Comparison of ENCODE assay signal across 12 mouse cellular contexts in genomic region chr7:30633762-30634412, GRCm38 (mm10). TPM values are rescaled to one million over a fixed set of nuclear protein-coding genes. Genes with fewer than 3 reads are reported as not detected.
DNase-seq lines count a peak whose midpoint lies in the region; ATAC-seq lines count a peak whose summit lies in the region.
"Had no signal": no experiment of that assay in that cellular context is flagged by ENCODE, and none has a peak within 500 bp of the region (broad histone marks: within the 10 kb centered on the region; RNA-seq: fewer than 3 reads in every experiment).

No protein-coding gene starts in this region.

- no peaks in the 10 kb centered on the region for H3K36me3 ChIP-seq in hindbrain, embryonic 12.5 days
- no peaks in the 10 kb centered on the region for H3K36me3 ChIP-seq in hindbrain, embryonic 14.5 days (replicated peaks; ENCODE audit: control insufficient read depth, insufficient read depth)
- H3K36me3 ChIP-seq in midbrain, embryonic 13.5 days = no peaks in the 10 kb centered on the region
- H3K36me3 ChIP-seq in midbrain, embryonic 16.5 days (ENCODE audit: control insufficient read depth, insufficient read depth, low read length) = no peaks in the 10 kb centered on the region
- H3K36me3 ChIP-seq in embryonic facial prominence, embryonic 14.5 days (ENCODE audit: control insufficient read depth, insufficient read depth, low read length) = no peaks in the 10 kb centered on the region

- no peak for ATAC-seq in hindbrain, embryonic 12.5 days (ENCODE audit: low FRiP score)
- ATAC-seq in hindbrain, embryonic 14.5 days (ENCODE audit: low FRiP score) = no peak
- ATAC-seq in midbrain, embryonic 13.5 days = no peak
- ATAC-seq in midbrain, embryonic 16.5 days = no peak
- no peak for ATAC-seq in embryonic facial prominence, embryonic 14.5 days (ENCODE audit: low read depth)
- ATAC-seq in monocyte, adult 5-6 weeks (replicated peaks; ENCODE audit: insufficient number of reproducible peaks, low FRiP score, low TSS enrichment, poor library complexity, severe bottlenecking) = 0 out of 2 replicates have a peak, but pooled peaks have one; percentile 14

- H3K27ac ChIP-seq in hindbrain, embryonic 12.5 days = no peak overlapping the region
- no peak overlapping the region for H3K27ac ChIP-seq in hindbrain, embryonic 14.5 days
- no peak overlapping the region for H3K27ac ChIP-seq in midbrain, embryonic 13.5 days
- no peak overlapping the region for H3K27ac ChIP-seq in midbrain, embryonic 16.5 days (ENCODE audit: low read length)
- H3K27ac ChIP-seq in embryonic facial prominence, embryonic 14.5 days (replicated peaks; ENCODE audit: low read depth, low read length) = no peak overlapping the region
- H3K27ac ChIP-seq: forebrain, embryonic 13.5 days; heart, adult 2 months had no signal

- H3K9me3 ChIP-seq in hindbrain, embryonic 12.5 days (replicated peaks) = no peaks in the 10 kb centered on the region
- H3K9me3 ChIP-seq in hindbrain, embryonic 14.5 days (ENCODE audit: control insufficient read depth, low read length) = no peaks in the 10 kb centered on the region
- H3K9me3 ChIP-seq in midbrain, embryonic 13.5 days = no peaks in the 10 kb centered on the region
- no peaks in the 10 kb centered on the region for H3K9me3 ChIP-seq in midbrain, embryonic 16.5 days (replicated peaks; ENCODE audit: control insufficient read depth, low read length, poor library complexity, severe bottlenecking)
- no peaks in the 10 kb centered on the region for H3K9me3 ChIP-seq in embryonic facial prominence, embryonic 14.5 days (ENCODE audit: control insufficient read depth, low read length)
- H3K9me3 ChIP-seq: forebrain, embryonic 13.5 days had no signal

- H3K4me3 ChIP-seq in hindbrain, embryonic 12.5 days = peak overlapping the region; percentile 8; the same call in 1 of the 2 replicates
- no peak overlapping the region for H3K4me3 ChIP-seq in hindbrain, embryonic 14.5 days (replicated peaks; ENCODE audit: low read length)
- H3K4me3 ChIP-seq in midbrain, embryonic 13.5 days (replicated peaks) = 0 out of 2 replicates have a peak overlapping the region, but pooled peaks have one; percentile 4
- H3K4me3 ChIP-seq in midbrain, embryonic 16.5 days (ENCODE audit: low read depth, low read length) = no peak overlapping the region
- peak overlapping the region; percentile 8; the same call in 1 of the 2 replicates for H3K4me3 ChIP-seq in embryonic facial prominence, embryonic 14.5 days (ENCODE audit: low read depth, low read length)
- H3K4me3 ChIP-seq: heart, adult 2 months had no signal

- H3K27me3 ChIP-seq in hindbrain, embryonic 12.5 days = peaks cover 83% of the 10 kb centered on the region
- H3K27me3 ChIP-seq in hindbrain, embryonic 14.5 days (ENCODE audit: control insufficient read depth, insufficient read depth, low read length) = peaks cover 68% of the 10 kb centered on the region
- H3K27me3 ChIP-seq in midbrain, embryonic 13.5 days = peaks cover 77% of the 10 kb centered on the region
- H3K27me3 ChIP-seq in midbrain, embryonic 16.5 days (ENCODE audit: control insufficient read depth, insufficient read depth, low read depth, low read length) = peaks cover 62% of the 10 kb centered on the region
- peaks cover 55% of the 10 kb centered on the region for H3K27me3 ChIP-seq in embryonic facial prominence, embryonic 14.5 days (replicated peaks; ENCODE audit: control insufficient read depth, insufficient read depth, low read length)
- H3K27me3 ChIP-seq: CH12.LX had no signal

- no peak overlapping the region for H3K4me2 ChIP-seq in hindbrain, embryonic 12.5 days (replicated peaks)
- no peak overlapping the region for H3K4me2 ChIP-seq in hindbrain, embryonic 14.5 days (replicated peaks)
- H3K4me2 ChIP-seq in midbrain, embryonic 13.5 days (replicated peaks) = no peak overlapping the region
- H3K4me2 ChIP-seq in midbrain, embryonic 16.5 days (ENCODE audit: low read length) = no peak overlapping the region
- H3K4me2 ChIP-seq in embryonic facial prominence, embryonic 14.5 days (ENCODE audit: low read depth, low read length) = 0 out of 2 replicates have a peak overlapping the region, but pooled peaks have one; percentile 36

- no peak for DNase-seq in hindbrain, embryonic 14.5 days (ENCODE audit: low spot score)
- no peak for DNase-seq in embryonic facial prominence, embryonic 14.5 days (ENCODE audit: low spot score)
- no peak for DNase-seq in urinary bladder, postnatal 4 days (ENCODE audit: low spot score in 2 of 2)

- H3K9ac ChIP-seq in hindbrain, embryonic 12.5 days = no peak overlapping the region
- H3K9ac ChIP-seq in hindbrain, embryonic 14.5 days = no peak overlapping the region
- no peak overlapping the region for H3K9ac ChIP-seq in midbrain, embryonic 13.5 days (replicated peaks)
- no peak overlapping the region for H3K9ac ChIP-seq in midbrain, embryonic 16.5 days (ENCODE audit: low read depth, low read length)
- H3K9ac ChIP-seq in embryonic facial prominence, embryonic 14.5 days (ENCODE audit: low read depth, low read length) = no peak overlapping the region
- H3K9ac ChIP-seq: forebrain, embryonic 13.5 days had no signal

- WGBS in hindbrain, embryonic 12.5 days = 5% methylated on average over 27 of the region's 27 CpGs
- 7% methylated on average over 27 of the region's 27 CpGs for WGBS in hindbrain, embryonic 14.5 days
- WGBS in midbrain, embryonic 13.5 days = 5% methylated on average over 27 of the region's 27 CpGs
- WGBS in midbrain, embryonic 16.5 days = 4% methylated on average over 27 of the region's 27 CpGs
- 7% methylated on average over 27 of the region's 27 CpGs for WGBS in embryonic facial prominence, embryonic 14.5 days

- H3K4me1 ChIP-seq in hindbrain, embryonic 12.5 days = peaks cover 9% of the 10 kb centered on the region
- H3K4me1 ChIP-seq in hindbrain, embryonic 14.5 days (replicated peaks; ENCODE audit: control insufficient read depth, insufficient read depth, low read length) = peaks cover 5% of the 10 kb centered on the region; the same call in 1 of the 2 replicates
- peaks cover 6% of the 10 kb centered on the region for H3K4me1 ChIP-seq in midbrain, embryonic 13.5 days (replicated peaks)
- 0 out of 2 replicates have a peak, but pooled peaks cover 3% of the 10 kb centered on the region for H3K4me1 ChIP-seq in midbrain, embryonic 16.5 days (ENCODE audit: control insufficient read depth, insufficient read depth, low read length)
- H3K4me1 ChIP-seq in embryonic facial prominence, embryonic 14.5 days (ENCODE audit: control insufficient read depth, insufficient read depth, low read length) = no peaks in the 10 kb centered on the region; the same call in 1 of the 2 replicates

RNA-seq across cellular contexts. Expression of gene Etv2, which starts 1.8 kb away (rescaled TPM):
- polyA plus RNA-seq in hindbrain, embryonic 12.5 days (2016; fragmentation: Nextera tagmentation; extraction: Ambion mirVana) = not detected in 2 replicates
- 0.19 TPM in 1 of 2 replicates, not detected in the other for polyA plus RNA-seq in hindbrain, embryonic 14.5 days (2014; fragmentation: Nextera tagmentation; extraction: Ambion mirVana)
- not detected in 2 replicates for polyA plus RNA-seq in midbrain, embryonic 13.5 days (2015; fragmentation: Nextera tagmentation; extraction: Ambion mirVana)
- not detected in 2 replicates for polyA plus RNA-seq in midbrain, embryonic 16.5 days (2015; fragmentation: Nextera tagmentation; extraction: Ambion mirVana)
- not detected in 2 replicates for polyA plus RNA-seq in embryonic facial prominence, embryonic 14.5 days (2014; fragmentation: Nextera tagmentation; extraction: Ambion mirVana)
- total RNA-seq in monocyte, adult 5-6 weeks (2017) = not detected in 3 replicates
- total RNA-seq: CH12.LX; heart, adult 2 months; left cerebral cortex, postnatal 25 days had no signal
- polyA plus RNA-seq: brain, embryonic 14.5 days; forebrain, embryonic 13.5 days; heart, adult 2 months had no signal

RNA-seq across cellular contexts. Expression of gene Cox6b1, which starts 7.9 kb away (rescaled TPM):
- 737 and 880 TPM in 2 replicates for polyA plus RNA-seq in hindbrain, embryonic 12.5 days (2016; fragmentation: Nextera tagmentation; extraction: Ambion mirVana)
- 1,184 and 1,299 TPM in 2 replicates for polyA plus RNA-seq in hindbrain, embryonic 14.5 days (2014; fragmentation: Nextera tagmentation; extraction: Ambion mirVana)
- polyA plus RNA-seq in midbrain, embryonic 13.5 days (2015; fragmentation: Nextera tagmentation; extraction: Ambion mirVana) = 1,046 and 1,055 TPM in 2 replicates
- 1,035 and 1,037 TPM in 2 replicates for polyA plus RNA-seq in midbrain, embryonic 16.5 days (2015; fragmentation: Nextera tagmentation; extraction: Ambion mirVana)
- 860 and 1,015 TPM in 2 replicates for polyA plus RNA-seq in embryonic facial prominence, embryonic 14.5 days (2014; fragmentation: Nextera tagmentation; extraction: Ambion mirVana)
- 424 to 540 TPM (median 506 TPM) in 3 replicates for total RNA-seq in monocyte, adult 5-6 weeks (2017)

RNA-seq across cellular contexts. Expression of gene Rbm42, which starts 16.2 kb away (rescaled TPM):
- 153 and 160 TPM in 2 replicates for polyA plus RNA-seq in hindbrain, embryonic 12.5 days (2016; fragmentation: Nextera tagmentation; extraction: Ambion mirVana)
- polyA plus RNA-seq in hindbrain, embryonic 14.5 days (2014; fragmentation: Nextera tagmentation; extraction: Ambion mirVana) = 115 and 118 TPM in 2 replicates
- 130 and 153 TPM in 2 replicates for polyA plus RNA-seq in midbrain, embryonic 13.5 days (2015; fragmentation: Nextera tagmentation; extraction: Ambion mirVana)
- polyA plus RNA-seq in midbrain, embryonic 16.5 days (2015; fragmentation: Nextera tagmentation; extraction: Ambion mirVana) = 127 and 132 TPM in 2 replicates
- polyA plus RNA-seq in embryonic facial prominence, embryonic 14.5 days (2014; fragmentation: Nextera tagmentation; extraction: Ambion mirVana) = 93.1 and 106 TPM in 2 replicates
- 63.9 to 74.7 TPM (median 64.6 TPM) in 3 replicates for total RNA-seq in monocyte, adult 5-6 weeks (2017)

RNA-seq across cellular contexts. Expression of gene Upk1a, which starts 21.2 kb away (rescaled TPM):
- polyA plus RNA-seq in hindbrain, embryonic 12.5 days (2016; fragmentation: Nextera tagmentation; extraction: Ambion mirVana) = 0.21 and 0.35 TPM in 2 replicates
- polyA plus RNA-seq in hindbrain, embryonic 14.5 days (2014; fragmentation: Nextera tagmentation; extraction: Ambion mirVana) = 0.43 and 0.76 TPM in 2 replicates
- polyA plus RNA-seq in midbrain, embryonic 13.5 days (2015; fragmentation: Nextera tagmentation; extraction: Ambion mirVana) = 0.46 and 0.73 TPM in 2 replicates
- 0.29 and 0.46 TPM in 2 replicates for polyA plus RNA-seq in midbrain, embryonic 16.5 days (2015; fragmentation: Nextera tagmentation; extraction: Ambion mirVana)
- polyA plus RNA-seq in embryonic facial prominence, embryonic 14.5 days (2014; fragmentation: Nextera tagmentation; extraction: Ambion mirVana) = 0.39 and 0.47 TPM in 2 replicates
- 1.1 TPM in 1 of 3 replicates, not detected in the others for total RNA-seq in monocyte, adult 5-6 weeks (2017)

RNA-seq across cellular contexts. Expression of gene Haus5, which starts 30.9 kb away (rescaled TPM):
- 35.4 and 38.4 TPM in 2 replicates for polyA plus RNA-seq in hindbrain, embryonic 12.5 days (2016; fragmentation: Nextera tagmentation; extraction: Ambion mirVana)
- polyA plus RNA-seq in hindbrain, embryonic 14.5 days (2014; fragmentation: Nextera tagmentation; extraction: Ambion mirVana) = 20.0 and 20.6 TPM in 2 replicates
- polyA plus RNA-seq in midbrain, embryonic 13.5 days (2015; fragmentation: Nextera tagmentation; extraction: Ambion mirVana) = 34.2 and 37.0 TPM in 2 replicates
- 24.4 and 26.9 TPM in 2 replicates for polyA plus RNA-seq in midbrain, embryonic 16.5 days (2015; fragmentation: Nextera tagmentation; extraction: Ambion mirVana)
- polyA plus RNA-seq in embryonic facial prominence, embryonic 14.5 days (2014; fragmentation: Nextera tagmentation; extraction: Ambion mirVana) = 30.7 and 35.0 TPM in 2 replicates
- total RNA-seq in monocyte, adult 5-6 weeks (2017) = 5.6 to 20.3 TPM (median 11.0 TPM) in 3 replicates

Comparison
In these comparisons a context has a peak if more than half of its experiments do, and no peak if none do; other contexts are left out.
1. H3K4me3 ChIP-seq: peak in hindbrain, embryonic 12.5 days (single experiment), midbrain, embryonic 13.5 days (single experiment) and embryonic facial prominence, embryonic 14.5 days (single experiment); none in hindbrain, embryonic 14.5 days (single experiment) and midbrain, embryonic 16.5 days (single experiment).